Mouse (Mus musculus): ENCODE results near the gene Qsox1.

Gene Qsox1

GRCm38 (mm10) chr1:155747911-155748310 is 64.8 kb downstream of the Qsox1 start:
- no peak for DNase-seq (ENCODE audit: low spot score in 2 of 2)

GRCm38 (mm10) chr1:155747011-155747410 is 65.7 kb downstream of the Qsox1 start:
- no peak for DNase-seq (ENCODE audit: low spot score in 2 of 2)

GRCm38 (mm10) chr1:155742411-155743363 is 70.0 kb downstream of the Qsox1 start:
- DNase-seq (ENCODE audit: low spot score in 2 of 2): no peak

- DNase-seq (ENCODE audit: low spot score in 2 of 2): no peak
Measured at GRCm38 (mm10) chr1:155741988-155742387, 70.7 kb downstream of the Qsox1 start.

- DNase-seq (ENCODE audit: low spot score in 2 of 2): no peak
Measured at GRCm38 (mm10) chr1:155741378-155741945, 71.2 kb downstream of the Qsox1 start.

- no peak for DNase-seq (ENCODE audit: low spot score in 2 of 2)
Measured at GRCm38 (mm10) chr1:155740622-155741377, 71.9 kb downstream of the Qsox1 start.

GRCm38 (mm10) chr1:155737809-155738383 is 74.8 kb downstream of the Qsox1 start:
- DNase-seq (ENCODE audit: low spot score in 2 of 2): no peak

GRCm38 (mm10) chr1:155737017-155737808 is 75.5 kb downstream of the Qsox1 start:
- no peak for DNase-seq (ENCODE audit: low spot score in 2 of 2)

- no peak for DNase-seq (ENCODE audit: low spot score in 2 of 2)
Measured at GRCm38 (mm10) chr1:155736096-155736825, 76.4 kb downstream of the Qsox1 start.

- DNase-seq (ENCODE audit: low spot score in 2 of 2): no peak
Measured at GRCm38 (mm10) chr1:155731156-155731555, 81.5 kb downstream of the Qsox1 start.

GRCm38 (mm10) chr1:155729113-155729795 is 83.4 kb downstream of the Qsox1 start:
- no peak for DNase-seq (ENCODE audit: low spot score in 2 of 2)

- no peak for DNase-seq (ENCODE audit: low spot score in 2 of 2)
Measured at GRCm38 (mm10) chr1:155727830-155728229, 84.9 kb downstream of the Qsox1 start.

Measured in spleen, postnatal 10 days (tissue).